Mouse (Mus musculus): ENCODE data around the gene Sgms1. TPM values are rescaled to one million over a fixed set of nuclear protein-coding genes. Genes with fewer than 3 reads are reported as not detected.

The Sgms1 gene
- polyA plus RNA-seq, 1 experiment from 2014 or later = 31.4 TPM

DNA sequence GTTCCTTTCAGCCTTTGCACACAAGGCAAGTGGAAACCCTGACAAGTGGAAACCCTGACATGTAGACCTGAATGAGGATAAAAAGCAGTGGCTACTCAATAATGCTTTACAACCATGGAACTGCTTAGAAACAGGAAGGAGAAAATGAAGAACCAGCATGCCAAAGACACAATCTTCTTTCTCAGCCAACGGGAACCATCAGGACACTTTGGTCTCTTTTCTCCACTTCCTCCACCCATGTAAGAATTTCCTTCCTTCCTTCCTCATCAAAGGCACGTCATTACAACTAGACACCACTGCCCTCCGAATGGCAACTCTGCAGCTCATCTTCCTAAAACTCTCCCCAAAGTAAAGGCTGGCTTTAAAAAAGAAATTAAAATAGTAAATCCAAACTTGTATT, 59.3 kb downstream of the Sgms1 start:
- H3K27ac ChIP-seq (ENCODE audit: low read depth, low read length) = no peak overlapping the region

DNA sequence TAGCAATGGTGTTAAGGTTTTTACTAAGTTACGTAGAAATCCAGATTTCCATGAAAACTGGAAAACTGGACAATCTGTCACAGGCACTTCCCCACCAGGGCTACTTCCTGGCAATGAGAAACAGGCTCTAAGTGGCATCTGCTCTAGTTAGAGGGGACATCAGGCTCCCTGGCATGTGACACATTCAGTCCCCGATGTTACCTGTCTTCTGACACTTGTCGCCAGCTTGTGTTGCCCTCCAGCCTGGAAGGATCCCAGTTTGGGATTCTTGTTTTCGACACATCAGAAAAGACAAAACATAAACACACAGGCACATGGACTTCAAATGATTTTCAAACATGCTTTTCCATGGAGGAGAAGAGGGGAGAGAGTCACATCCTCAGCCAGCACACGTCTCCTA, 60.0 kb downstream of the Sgms1 start:
- Histone ChIP-seq H3K36me3 (ENCODE audit: control insufficient read depth, insufficient read depth, low read length) (no peaks in the 10 kb centered on the region), H3K4me2 (no peak overlapping the region), H3K27ac (ENCODE audit: low read depth, low read length) (no peak overlapping the region), H3K9ac (ENCODE audit: low read depth, low read length) (no peak overlapping the region), H3K27me3 (replicated peaks; ENCODE audit: control insufficient read depth, insufficient read depth, low read length) (no peaks in the 10 kb centered on the region), H3K4me3 (ENCODE audit: low read depth, low read length) (no peak overlapping the region), H3K4me1 (replicated peaks; ENCODE audit: control insufficient read depth, insufficient read depth, low read length) (0 out of 2 replicates have a peak, but pooled peaks cover 7% of the 10 kb centered on the region), H3K9me3 (ENCODE audit: control insufficient read depth, low read length) (no peaks in the 10 kb centered on the region)
- 86% methylated on average over 5 of the region's 5 CpGs for WGBS
- no peak for ATAC-seq (replicated peaks; ENCODE audit: low FRiP score)
- DNase-seq (ENCODE audit: low spot score) = no peak

More for the DNA sequence above, 59.3 kb downstream of the Sgms1 start:
- Histone ChIP-seq H3K36me3 (ENCODE audit: control insufficient read depth, insufficient read depth, low read length) (no peaks in the 10 kb centered on the region), H3K27me3 (replicated peaks; ENCODE audit: control insufficient read depth, insufficient read depth, low read length) (no peaks in the 10 kb centered on the region), H3K9ac (ENCODE audit: low read depth, low read length) (no peak overlapping the region), H3K4me2 (no peak overlapping the region), H3K4me1 (replicated peaks; ENCODE audit: control insufficient read depth, insufficient read depth, low read length) (0 out of 2 replicates have a peak, but pooled peaks cover 5% of the 10 kb centered on the region), H3K4me3 (ENCODE audit: low read depth, low read length) (no peak overlapping the region), H3K9me3 (ENCODE audit: control insufficient read depth, low read length) (no peaks in the 10 kb centered on the region)
- WGBS = 45% methylated on average over 3 of the region's 3 CpGs
- ATAC-seq (replicated peaks; ENCODE audit: low FRiP score) = no peak
- no peak for DNase-seq (ENCODE audit: low spot score)

- 35% methylated on average over 2 of the region's 2 CpGs for WGBS
- DNase-seq (ENCODE audit: low spot score) (no peak), ATAC-seq (replicated peaks; ENCODE audit: low FRiP score) (no peak)
- H3K36me3 ChIP-seq (ENCODE audit: control insufficient read depth, insufficient read depth, low read length) = no peaks in the 10 kb centered on the region
- H3K27me3 ChIP-seq (replicated peaks; ENCODE audit: control insufficient read depth, insufficient read depth, low read length) = no peaks in the 10 kb centered on the region
- no peak overlapping the region for H3K27ac ChIP-seq (ENCODE audit: low read depth, low read length)
- H3K9me3 ChIP-seq (ENCODE audit: control insufficient read depth, low read length) = no peaks in the 10 kb centered on the region
- 0 out of 2 replicates have a peak, but pooled peaks cover 7% of the 10 kb centered on the region for H3K4me1 ChIP-seq (replicated peaks; ENCODE audit: control insufficient read depth, insufficient read depth, low read length)
- no peak overlapping the region for H3K9ac ChIP-seq (ENCODE audit: low read depth, low read length)
- no peak overlapping the region for H3K4me3 ChIP-seq (ENCODE audit: low read depth, low read length)
- H3K4me2 ChIP-seq = no peak overlapping the region
These were observed 61.3 kb downstream of the Sgms1 start for GRCm38 (mm10) chr19:32328089-32328828.

- no peaks in the 10 kb centered on the region for H3K36me3 ChIP-seq (ENCODE audit: control insufficient read depth, insufficient read depth, low read length)
- no peak overlapping the region for H3K9ac ChIP-seq (ENCODE audit: low read depth, low read length)
- H3K27ac ChIP-seq (ENCODE audit: low read depth, low read length) = no peak overlapping the region
- DNase-seq (ENCODE audit: low spot score) (no peak), ATAC-seq (replicated peaks; ENCODE audit: low FRiP score) (no peak)
- H3K4me2 ChIP-seq = no peak overlapping the region
- no peaks in the 10 kb centered on the region for H3K9me3 ChIP-seq (ENCODE audit: control insufficient read depth, low read length)
- H3K27me3 ChIP-seq (replicated peaks; ENCODE audit: control insufficient read depth, insufficient read depth, low read length) = no peaks in the 10 kb centered on the region
- no peak overlapping the region for H3K4me3 ChIP-seq (ENCODE audit: low read depth, low read length)
- 0 out of 2 replicates have a peak, but pooled peaks cover 7% of the 10 kb centered on the region for H3K4me1 ChIP-seq (replicated peaks; ENCODE audit: control insufficient read depth, insufficient read depth, low read length)
- WGBS = 46% methylated on average over 4 of the region's 4 CpGs
These were observed 62.9 kb downstream of the Sgms1 start for GRCm38 (mm10) chr19:32326621-32327021.

GRCm38 (mm10) chr19:32326156-32326555, 63.4 kb downstream of the Sgms1 start:
- Histone ChIP-seq H3K27ac (ENCODE audit: low read depth, low read length) (no peak overlapping the region), H3K9me3 (ENCODE audit: control insufficient read depth, low read length) (no peaks in the 10 kb centered on the region), H3K36me3 (ENCODE audit: control insufficient read depth, insufficient read depth, low read length) (no peaks in the 10 kb centered on the region), H3K4me1 (replicated peaks; ENCODE audit: control insufficient read depth, insufficient read depth, low read length) (0 out of 2 replicates have a peak, but pooled peaks cover 7% of the 10 kb centered on the region), H3K27me3 (replicated peaks; ENCODE audit: control insufficient read depth, insufficient read depth, low read length) (no peaks in the 10 kb centered on the region), H3K4me2 (no peak overlapping the region), H3K4me3 (ENCODE audit: low read depth, low read length) (no peak overlapping the region), H3K9ac (ENCODE audit: low read depth, low read length) (no peak overlapping the region)
- DNase-seq (ENCODE audit: low spot score) = no peak
- no peak for ATAC-seq (replicated peaks; ENCODE audit: low FRiP score)
- WGBS = 80% methylated on average over 3 of the region's 3 CpGs

GRCm38 (mm10) chr19:32325100-32325768, 64.3 kb downstream of the Sgms1 start:
- DNase-seq (ENCODE audit: low spot score) (no peak), ATAC-seq (replicated peaks; ENCODE audit: low FRiP score) (no peak)
- Histone ChIP-seq H3K9ac (ENCODE audit: low read depth, low read length) (no peak overlapping the region), H3K4me1 (replicated peaks; ENCODE audit: control insufficient read depth, insufficient read depth, low read length) (peaks cover 13% of the 10 kb centered on the region), H3K4me2 (no peak overlapping the region), H3K9me3 (ENCODE audit: control insufficient read depth, low read length) (no peaks in the 10 kb centered on the region), H3K4me3 (ENCODE audit: low read depth, low read length) (no peak overlapping the region), H3K36me3 (ENCODE audit: control insufficient read depth, insufficient read depth, low read length) (no peaks in the 10 kb centered on the region), H3K27ac (ENCODE audit: low read depth, low read length) (no peak overlapping the region), H3K27me3 (replicated peaks; ENCODE audit: control insufficient read depth, insufficient read depth, low read length) (no peaks in the 10 kb centered on the region)
- WGBS = 39% methylated on average over 10 of the region's 10 CpGs

- ATAC-seq (replicated peaks; ENCODE audit: low FRiP score) = no peak
- Histone ChIP-seq H3K36me3 (ENCODE audit: control insufficient read depth, insufficient read depth, low read length) (no peaks in the 10 kb centered on the region), H3K27me3 (replicated peaks; ENCODE audit: control insufficient read depth, insufficient read depth, low read length) (no peaks in the 10 kb centered on the region), H3K9me3 (ENCODE audit: control insufficient read depth, low read length) (no peaks in the 10 kb centered on the region), H3K4me1 (replicated peaks; ENCODE audit: control insufficient read depth, insufficient read depth, low read length) (peaks cover 19% of the 10 kb centered on the region), H3K9ac (ENCODE audit: low read depth, low read length) (no peak overlapping the region), H3K4me3 (ENCODE audit: low read depth, low read length) (no peak overlapping the region), H3K27ac (ENCODE audit: low read depth, low read length) (no peak overlapping the region), H3K4me2 (no peak overlapping the region)
- WGBS = 87% methylated on average over 1 of the region's 1 CpGs
- DNase-seq (ENCODE audit: low spot score) = no peak
These were observed 65.0 kb downstream of the Sgms1 start for GRCm38 (mm10) chr19:32324550-32324949.

GRCm38 (mm10) chr19:32323070-32323469, 66.4 kb downstream of the Sgms1 start:
- no peak overlapping the region for H3K4me2 ChIP-seq
- H3K36me3 ChIP-seq (ENCODE audit: control insufficient read depth, insufficient read depth, low read length) = no peaks in the 10 kb centered on the region
- no peak overlapping the region for H3K27ac ChIP-seq (ENCODE audit: low read depth, low read length)
- H3K9me3 ChIP-seq (ENCODE audit: control insufficient read depth, low read length) = no peaks in the 10 kb centered on the region
- H3K4me1 ChIP-seq (replicated peaks; ENCODE audit: control insufficient read depth, insufficient read depth, low read length) = peaks cover 26% of the 10 kb centered on the region
- H3K27me3 ChIP-seq (replicated peaks; ENCODE audit: control insufficient read depth, insufficient read depth, low read length) = no peaks in the 10 kb centered on the region
- H3K4me3 ChIP-seq (ENCODE audit: low read depth, low read length) = no peak overlapping the region
- 71% methylated on average over 11 of the region's 11 CpGs for WGBS
- no peak for DNase-seq (ENCODE audit: low spot score)
- H3K9ac ChIP-seq (ENCODE audit: low read depth, low read length) = no peak overlapping the region
- no peak for ATAC-seq (replicated peaks; ENCODE audit: low FRiP score)

Data from liver, embryonic 11.5 days (tissue).